Mouse (Mus musculus) brain, embryonic 14.5 days (tissue): ENCODE measurements around the gene Elmod1.

Source experiments
- CTCF ChIP-seq: fragments of 200-500 bp; IDR thresholded peaks from 2 replicates; pipeline ENCODE4 v1.5.1; 2012; ENCODE audit warnings: inconsistent platforms, mild to moderate bottlenecking, moderate library complexity, borderline replicate concordance; ENCODE audit not compliant: insufficient read depth, insufficient read length; ENCODE audit errors: extremely low read depth
- POLR2A ChIP-seq: fragments of 200-500 bp; IDR thresholded peaks from 2 replicates; pipeline ENCODE4 v1.6.1; 2012; ENCODE audit warnings: mild to moderate bottlenecking, inconsistent platforms, borderline replicate concordance; ENCODE audit not compliant: poor library complexity, insufficient read depth, insufficient read length, severe bottlenecking; ENCODE audit errors: extremely low read depth

DNA sequence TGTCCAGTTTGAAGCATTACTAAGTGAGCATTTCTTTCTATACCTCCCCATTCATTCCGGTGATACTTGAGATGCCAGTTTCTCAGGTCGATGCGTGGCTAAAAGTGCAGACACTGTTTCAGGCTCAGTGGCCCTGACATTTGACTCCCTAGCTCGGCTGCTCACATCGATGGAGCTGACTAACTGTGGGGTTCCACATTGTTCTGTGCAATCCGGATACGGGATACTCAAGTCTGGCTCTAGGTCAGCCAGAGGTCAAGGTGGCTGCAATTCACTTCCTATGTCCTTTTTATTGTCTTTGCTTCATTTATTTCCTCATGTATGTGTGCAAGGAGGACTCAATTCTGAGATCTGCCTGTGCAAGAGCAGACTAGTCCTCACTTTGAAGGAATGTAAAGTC is 79.3 kb downstream of the Elmod1 start:
- no peak for TF ChIP-seq CTCF
- no peak for TF ChIP-seq POLR2A
